Mouse (Mus musculus) hindlimb bud, embryonic 11.5 days (tissue): ENCODE results near the gene Cxcl5.
"Not testable (repeated sequence)": the region's sequence is repeated elsewhere in the genome, so short reads cannot be mapped to it uniquely, and the experiment has no call there.

ENCODE experiments used
- DNase-seq: peaks from one replicate; pipeline ENCODE4 v3.0.0-alpha.2; 2012; ENCODE audit warnings: low read depth, low spot score; ENCODE audit errors: extremely low spot score

Gene Cxcl5

GRCm38 (mm10) chr5:90783697-90784096, 24.5 kb downstream of the Cxcl5 start:
- DNase-seq: no peak

GRCm38 (mm10) chr5:90785659-90786588, 26.8 kb downstream of the Cxcl5 start, which contains the start of gene Cxcl3:
Gene Cxcl3, plus strand, starts transcription at chr5:90786103.
- DNase-seq: peak; percentile 16

GRCm38 (mm10) chr5:90788114-90788513, 29.0 kb downstream of the Cxcl5 start:
- DNase-seq: no peak

- no peak for DNase-seq
Measured at GRCm38 (mm10) chr5:90789306-90790073, 30.3 kb downstream of the Cxcl5 start.

GRCm38 (mm10) chr5:90790074-90790502, 30.9 kb downstream of the Cxcl5 start:
- DNase-seq: peak; percentile 50

GRCm38 (mm10) chr5:90794195-90794625, 35.0 kb downstream of the Cxcl5 start, which contains the start of gene Cxcl15:
Gene Cxcl15, plus strand, starts transcription at chr5:90794534.
- no peak for DNase-seq

- not testable (repeated sequence) for DNase-seq
Measured at GRCm38 (mm10) chr5:90795392-90795791, 36.2 kb downstream of the Cxcl5 start.

- DNase-seq: no peak
Measured at GRCm38 (mm10) chr5:90804574-90804973, 45.4 kb downstream of the Cxcl5 start.

- no peak for DNase-seq
Measured at GRCm38 (mm10) chr5:90806050-90806449, 46.9 kb downstream of the Cxcl5 start.

GRCm38 (mm10) chr5:90807176-90807950, 48.2 kb downstream of the Cxcl5 start:
- DNase-seq: no peak
